Mouse (Mus musculus) C2C12 (cell line): ENCODE measurements around the gene Spata5.

Experiments used
- CEBPB ChIP-seq: IDR thresholded peaks from one replicate; pipeline ENCODE4 v1.6.1; 2011; ENCODE audit warnings: low read depth, mild to moderate bottlenecking, control low read depth, moderate library complexity
- CTCF ChIP-seq: IDR thresholded peaks from one replicate; pipeline ENCODE4 v1.5.1; 2011; ENCODE audit not compliant: control insufficient read depth, insufficient read depth, insufficient read length
- FOSL1 ChIP-seq: IDR thresholded peaks from one replicate; pipeline ENCODE4 v1.8.0; 2011; ENCODE audit warnings: mild to moderate bottlenecking, low read length; ENCODE audit not compliant: poor library complexity, insufficient read depth, severe bottlenecking
- MAX ChIP-seq: IDR thresholded peaks from one replicate; pipeline ENCODE4 v1.6.1; 2011; ENCODE audit warnings: mild to moderate bottlenecking, control low read depth
- MYOD1 ChIP-seq: IDR thresholded peaks from one replicate; pipeline ENCODE4 v1.6.1; 2011; ENCODE audit warnings: low read depth; ENCODE audit not compliant: control insufficient read depth, insufficient read length
- MYOG ChIP-seq: IDR thresholded peaks from one replicate; pipeline ENCODE4 v1.6.1; 2011; ENCODE audit not compliant: control insufficient read depth, insufficient read length; ENCODE audit errors: extremely low read depth
- USF1 ChIP-seq: IDR thresholded peaks from one replicate; pipeline ENCODE4 v1.6.1; 2011; ENCODE audit warnings: low read depth, mild to moderate bottlenecking, control low read depth, moderate library complexity

DNA sequence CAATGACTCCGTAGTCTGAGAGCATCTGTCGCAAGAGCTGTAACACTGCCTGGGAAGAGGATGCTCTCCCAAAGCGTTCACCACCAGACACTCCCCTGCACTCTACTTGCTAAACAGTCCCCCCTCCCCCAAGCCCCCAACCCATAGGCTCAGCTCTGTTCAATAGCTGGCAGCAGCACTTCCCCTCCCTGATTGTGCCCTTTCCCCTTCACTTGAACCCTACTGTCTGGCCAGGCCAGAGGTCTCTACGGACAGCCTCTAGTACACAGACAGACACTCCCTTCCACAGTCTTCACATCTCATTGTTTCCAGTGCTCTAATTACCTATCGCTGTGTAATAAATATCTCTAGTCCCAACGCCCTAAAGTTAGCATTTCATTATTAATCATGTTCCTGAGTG, 41.8 kb upstream of the Spata5 start:
- TF ChIP-seq CTCF (no peak), CEBPB (no peak), USF1 (no peak), MYOD1 (no peak), MAX (no peak), MYOG (no peak), FOSL1 (no peak)
